Mouse (Mus musculus) hindbrain, embryonic 13.5 days (tissue): ENCODE measurements around the gene Itpr1. TPM values are rescaled to one million over a fixed set of nuclear protein-coding genes. Genes with fewer than 3 reads are reported as not detected.

Experiments used
- ATAC-seq: fragments of 200-750 bp; cut with Nextera tagmentation; 2 replicates; pipeline ENCODE4 v1.8.0; 2017; ENCODE audit warnings: moderate TSS enrichment; ENCODE audit not compliant: low FRiP score
- H3K27ac ChIP-seq: fragments of 300-500 bp; sonication (generic); 2 replicates; pipeline ENCODE4 v1.5.1; 2015; ENCODE audit warnings: inconsistent platforms, mild to moderate bottlenecking, moderate library complexity
- H3K27me3 ChIP-seq: fragments of 300-500 bp; sonication (generic); 2 replicates; pipeline ENCODE4 v1.6.1; 2015; ENCODE audit warnings: mild to moderate bottlenecking, inconsistent platforms
- H3K36me3 ChIP-seq: fragments of 300-500 bp; sonication (generic); 2 replicates; pipeline ENCODE4 v1.6.1; 2015; ENCODE audit warnings: mild to moderate bottlenecking, inconsistent platforms
- H3K4me1 ChIP-seq: fragments of 300-500 bp; sonication (generic); replicated peaks from 2 replicates; pipeline ENCODE4 v1.6.1; 2015; ENCODE audit warnings: inconsistent platforms
- H3K4me2 ChIP-seq: fragments of 300-500 bp; sonication (generic); 2 replicates; pipeline ENCODE4 v1.6.1; 2015; ENCODE audit warnings: inconsistent platforms, mild to moderate bottlenecking, moderate library complexity
- H3K4me3 ChIP-seq: fragments of 300-500 bp; sonication (generic); 2 replicates; pipeline ENCODE4 v1.5.1; 2015; ENCODE audit warnings: mild to moderate bottlenecking, inconsistent platforms
- H3K9ac ChIP-seq: fragments of 300-500 bp; sonication (generic); 2 replicates; pipeline ENCODE4 v1.6.1; 2015; ENCODE audit warnings: mild to moderate bottlenecking, inconsistent platforms
- H3K9me3 ChIP-seq: fragments of 300-500 bp; sonication (generic); 2 replicates; pipeline ENCODE4 v1.6.1; 2016; ENCODE audit warnings: inconsistent platforms
- WGBS: fragments of 180-500 bp; shearing (Covaris S2); methylation state at CpG from one replicate; pipeline ENCODE4 v1.1.7; 2015; 5-methylcytosine and 5-hydroxymethylcytosine counted together
- polyA plus RNA-seq: library from polyadenylated mRNA; unstranded; fragments of >200 nt; fragmentation: Nextera tagmentation; extraction: Ambion mirVana; gene quantifications from 2 replicates; pipeline ENCODE4 v1.2.1, GENCODE M21; 2015

Itpr1 gene
- polyA plus RNA-seq, 1 experiment from 2014 or later, result 6.1 TPM

- no peak overlapping the region for H3K27ac ChIP-seq
- H3K4me1 ChIP-seq, result no peaks in the 10 kb centered on the region
- peaks cover 6% of the 10 kb centered on the region; the same call in 1 of the 2 replicates for H3K36me3 ChIP-seq
- WGBS, result 92% methylated on average over 10 of the region's 10 CpGs
- H3K9ac ChIP-seq, result no peak overlapping the region
- ATAC-seq, result no peak
- H3K4me3 ChIP-seq, result no peak overlapping the region
- no peaks in the 10 kb centered on the region for H3K27me3 ChIP-seq
- H3K9me3 ChIP-seq, result no peaks in the 10 kb centered on the region
- no peak overlapping the region for H3K4me2 ChIP-seq
Measured at GRCm38 (mm10) chr6:108401412-108401955, 188.6 kb downstream of the Itpr1 start.

- no peak overlapping the region for H3K27ac ChIP-seq
- 91% methylated on average over 8 of the region's 8 CpGs for WGBS
- no peaks in the 10 kb centered on the region for H3K4me1 ChIP-seq
- no peak for ATAC-seq
- no peaks in the 10 kb centered on the region for H3K9me3 ChIP-seq
- no peaks in the 10 kb centered on the region for H3K36me3 ChIP-seq
- H3K4me2 ChIP-seq, result no peak overlapping the region
- no peaks in the 10 kb centered on the region for H3K27me3 ChIP-seq
- no peak overlapping the region for H3K4me3 ChIP-seq
- no peak overlapping the region for H3K9ac ChIP-seq
Measured at GRCm38 (mm10) chr6:108404736-108405135, 191.8 kb downstream of the Itpr1 start.

- no peak overlapping the region for H3K9ac ChIP-seq
- H3K4me3 ChIP-seq, result no peak overlapping the region
- no peak overlapping the region for H3K27ac ChIP-seq
- H3K36me3 ChIP-seq, result no peaks in the 10 kb centered on the region
- H3K4me2 ChIP-seq, result no peak overlapping the region
- ATAC-seq, result peak; percentile 83
- WGBS, result 96% methylated on average over 3 of the region's 3 CpGs
- H3K4me1 ChIP-seq, result no peaks in the 10 kb centered on the region
- H3K27me3 ChIP-seq, result no peaks in the 10 kb centered on the region
- no peaks in the 10 kb centered on the region for H3K9me3 ChIP-seq
Measured at GRCm38 (mm10) chr6:108408053-108408452, 195.2 kb downstream of the Itpr1 start.

- no peak overlapping the region for H3K27ac ChIP-seq
- H3K9me3 ChIP-seq, result no peaks in the 10 kb centered on the region
- no peak for ATAC-seq
- WGBS, result 94% methylated on average over 5 of the region's 5 CpGs
- H3K36me3 ChIP-seq, result no peaks in the 10 kb centered on the region
- H3K4me3 ChIP-seq, result no peak overlapping the region
- H3K27me3 ChIP-seq, result no peaks in the 10 kb centered on the region
- H3K4me2 ChIP-seq, result no peak overlapping the region
- H3K9ac ChIP-seq, result no peak overlapping the region
- no peaks in the 10 kb centered on the region for H3K4me1 ChIP-seq
Measured at GRCm38 (mm10) chr6:108408726-108409125, 195.8 kb downstream of the Itpr1 start.

GRCm38 (mm10) chr6:108410771-108411170 lies 197.9 kb downstream of the Itpr1 start:
- Histone ChIP-seq H3K4me3 (no peak overlapping the region), H3K4me1 (no peaks in the 10 kb centered on the region), H3K27ac (no peak overlapping the region), H3K9ac (no peak overlapping the region), H3K36me3 (no peaks in the 10 kb centered on the region), H3K27me3 (no peaks in the 10 kb centered on the region), H3K4me2 (no peak overlapping the region), H3K9me3 (no peaks in the 10 kb centered on the region)
- no peak for ATAC-seq
- 80% methylated on average over 16 of the region's 16 CpGs for WGBS

- ATAC-seq, result no peak
- Histone ChIP-seq H3K9me3 (no peaks in the 10 kb centered on the region), H3K36me3 (no peaks in the 10 kb centered on the region), H3K27me3 (no peaks in the 10 kb centered on the region), H3K9ac (no peak overlapping the region), H3K4me2 (no peak overlapping the region), H3K4me3 (no peak overlapping the region), H3K27ac (no peak overlapping the region), H3K4me1 (no peaks in the 10 kb centered on the region)
- 87% methylated on average over 4 of the region's 4 CpGs for WGBS
Measured at GRCm38 (mm10) chr6:108411201-108411600, 198.3 kb downstream of the Itpr1 start.

- Histone ChIP-seq H3K4me1 (no peaks in the 10 kb centered on the region), H3K4me3 (no peak overlapping the region), H3K4me2 (no peak overlapping the region), H3K9me3 (no peaks in the 10 kb centered on the region), H3K27ac (no peak overlapping the region), H3K27me3 (no peaks in the 10 kb centered on the region), H3K36me3 (no peaks in the 10 kb centered on the region), H3K9ac (no peak overlapping the region)
- 92% methylated on average over 8 of the region's 8 CpGs for WGBS
- no peak for ATAC-seq
Measured at GRCm38 (mm10) chr6:108413006-108413405, 200.1 kb downstream of the Itpr1 start.

- no peak overlapping the region for H3K9ac ChIP-seq
- H3K36me3 ChIP-seq, result no peaks in the 10 kb centered on the region
- no peaks in the 10 kb centered on the region for H3K4me1 ChIP-seq
- H3K4me2 ChIP-seq, result no peak overlapping the region
- no peak for ATAC-seq
- no peak overlapping the region for H3K27ac ChIP-seq
- H3K4me3 ChIP-seq, result no peak overlapping the region
- WGBS, result 94% methylated on average over 9 of the region's 9 CpGs
- H3K9me3 ChIP-seq, result no peaks in the 10 kb centered on the region
- H3K27me3 ChIP-seq, result no peaks in the 10 kb centered on the region
Measured at GRCm38 (mm10) chr6:108413593-108413992, 200.7 kb downstream of the Itpr1 start.

- ATAC-seq, result no peak
- no peak overlapping the region for H3K27ac ChIP-seq
- no peaks in the 10 kb centered on the region for H3K4me1 ChIP-seq
- H3K9ac ChIP-seq, result no peak overlapping the region
- H3K4me2 ChIP-seq, result no peak overlapping the region
- H3K27me3 ChIP-seq, result no peaks in the 10 kb centered on the region
- no peaks in the 10 kb centered on the region for H3K9me3 ChIP-seq
- H3K36me3 ChIP-seq, result no peaks in the 10 kb centered on the region
- WGBS, result 87% methylated on average over 4 of the region's 4 CpGs
- H3K4me3 ChIP-seq, result no peak overlapping the region
Measured at GRCm38 (mm10) chr6:108415847-108416246, 203.0 kb downstream of the Itpr1 start.

GRCm38 (mm10) chr6:108417508-108417907 lies 204.6 kb downstream of the Itpr1 start:
- Histone ChIP-seq H3K4me3 (no peak overlapping the region), H3K27me3 (no peaks in the 10 kb centered on the region), H3K4me2 (no peak overlapping the region), H3K36me3 (no peaks in the 10 kb centered on the region), H3K4me1 (no peaks in the 10 kb centered on the region), H3K9me3 (no peaks in the 10 kb centered on the region), H3K27ac (no peak overlapping the region), H3K9ac (no peak overlapping the region)
- ATAC-seq, result peak; percentile 80
- 53% methylated on average over 8 of the region's 8 CpGs for WGBS

- no peak overlapping the region for H3K4me3 ChIP-seq
- no peak overlapping the region for H3K9ac ChIP-seq
- H3K9me3 ChIP-seq, result no peaks in the 10 kb centered on the region
- no peaks in the 10 kb centered on the region for H3K36me3 ChIP-seq
- no peaks in the 10 kb centered on the region for H3K27me3 ChIP-seq
- H3K27ac ChIP-seq, result no peak overlapping the region
- H3K4me2 ChIP-seq, result no peak overlapping the region
- 98% methylated on average over 7 of the region's 7 CpGs for WGBS
- no peaks in the 10 kb centered on the region for H3K4me1 ChIP-seq
- no peak for ATAC-seq
Measured at GRCm38 (mm10) chr6:108418218-108418617, 205.3 kb downstream of the Itpr1 start.

- Histone ChIP-seq H3K36me3 (no peaks in the 10 kb centered on the region), H3K9ac (no peak overlapping the region), H3K4me2 (no peak overlapping the region), H3K4me1 (peaks cover 21% of the 10 kb centered on the region), H3K27me3 (no peaks in the 10 kb centered on the region), H3K27ac (no peak overlapping the region), H3K4me3 (no peak overlapping the region), H3K9me3 (no peaks in the 10 kb centered on the region)
- WGBS, result 44% methylated on average over 9 of the region's 9 CpGs
- peak; percentile 74 for ATAC-seq
Measured at GRCm38 (mm10) chr6:108424749-108425584, 212.1 kb downstream of the Itpr1 start.

GRCm38 (mm10) chr6:108426789-108427188 lies 213.9 kb downstream of the Itpr1 start:
- Histone ChIP-seq H3K4me3 (no peak overlapping the region), H3K4me1 (peaks cover 21% of the 10 kb centered on the region), H3K9me3 (no peaks in the 10 kb centered on the region), H3K27ac (peak overlapping the region; percentile 35; the same call in 1 of the 2 replicates), H3K4me2 (0 out of 2 replicates have a peak overlapping the region, but pooled peaks have one; percentile 11), H3K27me3 (no peaks in the 10 kb centered on the region), H3K36me3 (no peaks in the 10 kb centered on the region), H3K9ac (no peak overlapping the region)
- ATAC-seq, result peak; percentile 84
- WGBS, result 15% methylated on average over 10 of the region's 10 CpGs
